Mouse (Mus musculus) stomach, postnatal 0 days (tissue): Measurements from ENCODE around the gene Apol8.

Experiments
- CTCF ChIP-seq: IDR thresholded peaks from 2 replicates; pipeline ENCODE4 v1.5.1; 2016; ENCODE audit warnings: antibody characterized with exemption, low read depth, mild to moderate bottlenecking, moderate library complexity
- EP300 ChIP-seq: optimal IDR thresholded peaks from 2 replicates; pipeline ENCODE3; 2016; ENCODE audit warnings: antibody characterized with exemption

- TF ChIP-seq EP300 (no peak), CTCF (no peak)
These were observed 34.0 kb upstream of the Apol8 start for GRCm38 (mm10) chr15:77790656-77791405.
